Mouse (Mus musculus) urinary bladder, postnatal 10 days (tissue): ENCODE results near the gene Strbp.
A peak's percentile ranks its signal among the peaks of the same experiment; 100 is the strongest.
"Not testable (repeated sequence)": the region's sequence is repeated elsewhere in the genome, so short reads cannot be mapped to it uniquely, and the experiment has no call there.

ENCODE experiments used
- DNase-seq: peaks from one replicate; pipeline ENCODE4 v3.0.0; 2022; ENCODE audit warnings: low spot score

Strbp gene

DNA sequence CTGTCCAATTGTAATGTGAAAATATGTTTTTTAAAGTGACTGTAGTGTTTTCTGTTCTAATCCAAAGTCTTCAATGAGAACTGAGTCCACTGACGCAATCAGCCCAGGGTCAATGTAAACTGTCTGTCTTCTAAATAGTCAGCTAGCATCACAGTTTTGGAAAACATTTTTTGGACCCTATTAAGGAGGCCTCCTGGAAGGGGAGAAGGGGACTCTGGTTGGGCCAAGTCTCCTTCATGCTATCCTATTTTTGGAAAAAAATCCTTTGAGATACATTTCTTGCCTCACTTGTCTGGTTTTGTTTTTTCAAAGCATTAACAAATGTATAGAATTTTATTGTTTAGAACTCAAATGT lies 184.4 kb downstream of the Strbp start:
- DNase-seq: no peak

GRCm38 (mm10) chr2:37518561-37519285 lies 184.9 kb downstream of the Strbp start:
- no peak for DNase-seq

DNA sequence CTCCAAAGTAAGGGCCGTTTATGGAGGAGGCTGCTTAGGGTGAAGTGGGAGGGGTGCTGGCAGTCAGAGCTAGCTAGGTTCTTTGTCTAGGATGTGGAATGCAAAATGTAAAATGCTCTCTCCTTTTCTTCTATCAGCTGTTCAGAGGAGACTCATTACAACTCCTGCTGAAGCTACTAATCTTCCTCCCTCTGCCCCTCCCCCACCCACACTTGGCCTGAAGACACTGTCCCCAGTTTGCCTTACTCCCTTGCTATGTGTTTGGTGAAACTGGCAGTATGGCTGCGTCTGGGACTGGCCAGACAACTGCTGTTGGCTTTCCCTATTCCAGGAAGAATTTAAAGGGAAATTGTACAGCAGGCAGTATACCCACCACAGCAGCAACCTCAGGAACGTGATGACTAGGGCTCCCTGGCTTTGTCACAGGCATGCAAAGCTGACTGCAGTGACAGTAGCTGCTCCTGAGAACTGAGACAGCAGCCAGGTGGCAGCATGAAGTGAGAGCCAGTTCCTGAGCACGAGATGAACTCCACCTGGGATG lies 186.7 kb downstream of the Strbp start:
- no peak for DNase-seq

- DNase-seq: no peak
Measured at GRCm38 (mm10) chr2:37516030-37516710, 187.5 kb downstream of the Strbp start, which contains the start of gene Gpr21. Gene Gpr21, plus strand, starts transcription at chr2:37516332.

- no peak for DNase-seq
Measured at GRCm38 (mm10) chr2:37511134-37511901, 192.3 kb downstream of the Strbp start.

DNA sequence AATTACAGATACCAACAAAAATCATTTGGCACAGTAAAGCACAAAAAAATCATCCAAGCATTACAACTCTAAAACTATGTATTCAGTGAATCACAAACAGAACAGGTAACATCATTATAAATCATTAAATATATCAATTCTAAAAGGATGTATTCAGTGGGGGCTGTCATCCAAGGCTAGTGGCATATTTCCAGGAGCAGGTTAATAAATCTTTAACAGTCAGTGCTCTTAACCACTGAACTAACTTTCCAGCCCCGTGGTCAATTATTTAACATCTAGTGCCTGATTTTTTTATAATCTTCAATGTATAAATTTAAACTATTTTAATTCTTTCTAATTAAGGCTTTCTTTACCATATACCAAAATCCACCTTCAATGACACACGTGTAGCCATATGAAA lies 197.8 kb downstream of the Strbp start:
- DNase-seq: not testable (repeated sequence)

DNA sequence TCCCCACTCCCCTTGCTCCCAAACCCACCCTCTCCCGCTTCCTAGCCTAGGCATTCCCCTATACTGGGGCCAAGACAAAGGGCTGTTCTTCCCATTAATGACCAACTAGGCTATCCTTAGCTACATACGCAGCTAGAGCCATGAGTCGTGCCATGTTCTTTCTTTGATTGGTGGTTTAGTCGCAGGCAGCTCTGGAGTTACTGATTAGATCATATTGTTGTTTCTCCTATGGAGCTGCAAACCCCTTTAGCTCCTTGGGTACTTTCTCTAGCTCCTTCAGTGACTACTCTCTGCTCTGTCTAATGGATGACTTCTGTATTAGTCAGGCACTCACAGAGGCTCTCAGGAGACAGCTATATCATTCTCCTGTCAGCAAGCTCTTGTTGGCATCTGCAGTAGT lies 206.3 kb downstream of the Strbp start:
- DNase-seq: no peak

GRCm38 (mm10) chr2:37488956-37489355 lies 214.7 kb downstream of the Strbp start:
- DNase-seq: no peak

DNA sequence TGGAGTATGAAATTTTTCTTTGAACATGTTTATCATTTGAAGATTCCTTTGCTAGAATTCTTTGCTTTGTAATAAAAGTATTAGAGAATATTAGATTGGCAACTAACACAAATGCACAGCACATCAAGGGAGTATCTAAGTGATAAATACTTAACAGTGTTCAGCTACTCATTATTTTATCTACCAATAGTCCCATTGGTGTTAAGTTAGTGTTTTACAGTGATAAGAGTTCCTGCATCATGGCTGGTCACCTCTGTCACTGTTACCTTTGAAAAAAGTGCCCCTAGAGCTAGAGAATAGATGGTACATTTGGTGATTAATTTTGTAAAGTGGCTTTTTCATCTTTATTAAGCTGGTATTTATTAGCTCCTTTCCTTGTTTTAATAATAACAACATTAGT lies 217.3 kb downstream of the Strbp start:
- no peak for DNase-seq

DNA sequence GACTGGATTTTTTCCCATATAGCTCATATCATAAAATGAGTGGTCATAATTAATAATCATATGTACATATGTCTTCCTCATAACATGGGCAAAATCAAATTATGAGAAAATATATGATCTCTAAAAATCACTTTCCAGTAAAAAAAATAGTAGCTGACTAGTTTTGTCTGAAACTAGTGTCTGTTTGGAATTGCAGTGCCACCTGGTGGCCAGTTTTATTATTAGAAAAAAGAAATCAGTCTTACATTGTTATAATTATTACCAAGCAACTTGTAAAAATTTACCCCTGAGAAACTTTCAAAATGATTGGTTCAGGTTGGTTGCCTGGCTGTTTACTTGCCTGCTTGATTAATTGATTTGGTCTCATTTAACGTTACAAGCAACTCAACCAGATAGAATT lies 218.3 kb downstream of the Strbp start:
- no peak for DNase-seq

DNA sequence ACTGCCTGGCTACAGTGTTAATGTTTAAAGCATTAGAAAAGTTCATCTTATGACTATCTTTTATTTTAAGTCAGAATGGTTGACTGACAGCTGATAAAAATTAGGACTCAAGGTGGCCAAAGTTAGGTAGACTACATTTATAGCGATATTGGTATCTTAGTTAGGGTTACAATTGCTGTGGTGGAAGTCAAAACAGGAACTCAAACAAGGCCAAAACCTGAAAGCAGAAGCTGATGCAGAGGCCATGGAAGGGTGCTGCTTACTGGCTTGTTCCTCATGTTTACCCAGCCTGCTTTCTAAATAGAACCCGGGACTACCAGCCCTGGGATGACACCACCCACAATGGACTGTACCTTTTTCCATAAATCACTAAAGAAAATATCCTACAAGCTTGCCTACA lies 219.5 kb downstream of the Strbp start:
- DNase-seq: no peak

DNA sequence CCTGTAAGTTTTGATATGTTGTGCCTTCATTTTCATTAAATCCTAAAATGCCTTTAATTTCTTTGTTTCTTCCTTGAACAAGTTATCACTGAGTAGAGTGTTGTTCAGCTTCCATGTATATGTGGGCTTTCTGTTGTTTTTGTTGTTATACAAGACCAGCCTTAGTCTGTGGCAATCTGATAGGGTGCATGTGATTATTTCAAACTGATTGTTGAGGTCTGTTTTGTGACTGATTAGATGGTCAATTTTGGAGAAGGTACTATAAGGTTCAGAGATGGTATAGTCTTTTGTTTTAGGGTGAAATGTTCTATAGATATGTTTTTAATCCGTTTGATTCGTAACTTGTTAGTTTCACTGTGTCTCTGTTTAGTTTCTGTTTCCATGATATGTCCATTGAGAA lies 223.6 kb downstream of the Strbp start:
- DNase-seq: no peak

DNA sequence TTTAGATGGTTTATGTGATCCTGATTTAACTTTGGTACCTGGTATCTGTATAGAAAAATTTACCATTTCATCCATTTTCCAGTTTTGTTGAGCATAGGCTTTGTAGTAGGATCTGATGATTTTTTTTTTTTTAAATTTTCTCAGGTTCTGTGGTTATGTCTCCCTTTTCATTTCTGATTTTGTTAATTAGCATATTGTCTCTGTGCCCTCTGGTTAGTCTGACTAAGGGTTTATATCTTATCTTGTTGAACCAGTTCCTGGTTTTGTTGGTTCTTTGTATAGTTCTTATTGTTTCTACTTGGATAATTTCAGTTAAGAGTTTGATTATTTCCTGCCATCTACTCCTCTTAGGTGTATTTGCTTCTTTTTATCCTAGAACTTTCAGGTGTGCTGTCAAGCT lies 224.1 kb downstream of the Strbp start:
- DNase-seq: no peak

DNA sequence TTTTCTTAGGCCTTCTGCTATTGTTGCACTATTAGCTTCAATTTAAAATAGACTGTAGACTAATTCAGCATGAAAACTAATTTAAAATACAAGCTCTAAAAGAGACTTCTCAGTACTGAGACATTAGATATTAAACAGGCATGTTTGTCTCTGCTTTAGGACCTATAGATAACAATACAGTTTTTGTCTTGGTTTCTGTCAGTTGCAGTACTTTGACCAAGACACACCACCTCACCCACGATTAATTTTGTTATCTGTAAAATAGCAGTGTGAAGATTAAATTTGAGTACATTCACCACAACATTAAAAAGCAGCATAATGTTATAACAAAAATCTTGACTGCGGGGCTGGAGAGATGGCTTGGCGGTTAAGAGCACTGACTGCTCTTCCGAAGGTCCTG lies 237.4 kb downstream of the Strbp start:
- no peak for DNase-seq

DNA sequence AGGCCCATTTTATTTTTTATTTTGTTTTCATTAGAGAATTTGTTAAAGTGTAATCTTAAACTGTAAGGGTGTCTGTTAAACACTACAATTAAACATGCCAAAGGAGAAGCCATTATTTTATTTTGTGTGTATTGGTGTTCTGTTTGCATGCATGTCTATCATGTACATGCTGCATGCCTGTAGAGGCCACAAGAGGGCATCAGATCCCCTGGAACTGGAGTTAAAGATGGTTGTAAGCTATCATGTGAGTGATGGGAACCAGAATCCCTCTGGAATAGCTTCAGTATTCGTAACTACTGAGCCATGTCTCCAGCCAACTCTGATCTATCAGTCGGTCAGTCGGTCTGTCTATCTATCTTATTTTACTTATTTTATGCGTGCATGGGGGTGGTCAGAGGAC lies 243.0 kb downstream of the Strbp start:
- no peak for DNase-seq

DNA sequence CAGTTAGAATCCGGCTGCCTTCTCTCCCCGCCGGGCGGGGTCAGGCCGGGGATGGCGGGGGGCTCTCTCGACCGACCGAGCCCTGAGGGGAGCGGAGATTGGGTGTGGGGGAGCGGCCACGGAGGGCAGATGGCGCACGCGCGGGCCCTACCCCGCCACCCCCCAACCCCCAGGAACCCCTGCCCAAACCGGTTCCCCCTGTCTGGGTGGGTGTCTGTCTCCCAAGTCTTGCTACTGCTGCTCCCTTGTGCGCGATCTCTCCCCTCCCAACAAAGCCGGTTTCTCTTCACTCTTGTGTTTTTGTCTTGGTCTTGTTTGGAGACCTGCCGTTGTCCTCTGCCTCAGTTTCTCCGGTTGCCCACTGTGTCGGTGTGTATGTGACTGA lies 251.3 kb downstream of the Strbp start:
- no peak for DNase-seq

DNA sequence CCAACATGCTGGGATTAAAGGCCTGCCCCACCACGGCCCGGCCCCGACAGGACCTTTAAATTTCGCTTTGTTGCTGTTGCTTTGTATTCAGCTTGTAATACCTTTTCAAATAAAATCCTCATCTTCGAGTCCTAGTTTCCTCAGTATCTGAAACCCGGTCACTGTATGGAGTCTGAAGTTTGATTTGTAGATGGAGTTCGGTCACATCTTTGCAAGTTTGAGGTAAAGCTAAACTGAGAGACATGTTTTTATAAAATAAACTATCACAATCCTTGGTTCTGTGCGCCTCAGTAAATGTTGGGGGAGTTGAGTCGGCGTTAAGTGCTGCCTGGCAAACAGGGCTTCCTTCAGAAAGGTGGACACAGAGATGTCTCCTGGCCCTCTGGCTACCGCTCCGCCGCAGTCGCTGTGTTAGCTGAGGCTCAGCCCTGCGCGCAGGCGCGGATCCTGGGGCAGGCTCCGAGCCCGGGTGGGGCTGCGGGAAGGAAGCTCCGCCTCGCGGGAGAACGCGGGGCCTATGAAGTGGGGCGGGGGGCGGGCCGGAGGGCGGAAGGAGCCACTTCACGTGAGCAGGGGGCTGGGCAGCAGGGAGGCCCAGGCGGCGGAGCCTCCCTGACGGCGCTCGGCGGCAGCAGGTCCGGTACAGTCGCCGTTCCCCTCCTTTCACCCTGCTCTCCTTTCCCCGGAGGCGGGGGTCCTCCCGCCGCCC lies 251.8 kb downstream of the Strbp start:
- peak; percentile 75 for DNase-seq

GRCm38 (mm10) chr2:37442611-37443591 lies 260.8 kb downstream of the Strbp start, which contains the start of the genes Zbtb26, Zbtb6 and Rabgap1:
Gene Zbtb26, minus strand, starts transcription at chr2:37443135.
Gene Zbtb6, minus strand, starts transcription at chr2:37443171.
Gene Rabgap1, plus strand, starts transcription at chr2:37443279.
- DNase-seq: peak; percentile 81
